Mouse (Mus musculus) megakaryocyte, embryonic 14.5 days (primary cell): ENCODE data around the gene Acss2. TPM values are rescaled to one million over a fixed set of nuclear protein-coding genes. Genes with fewer than 3 reads are reported as not detected.

Experiments
- H3K27me3 ChIP-seq: replicated peaks from 2 replicates; pipeline ENCODE3; 2012; ENCODE audit warnings: inconsistent platforms
- H3K36me3 ChIP-seq: replicated peaks from 2 replicates; pipeline ENCODE3; 2012; ENCODE audit warnings: low read length, inconsistent platforms, mixed read lengths
- H3K4me1 ChIP-seq: 2 replicates; pipeline ENCODE4 v1.6.1; 2012; ENCODE audit warnings: inconsistent platforms
- H3K4me3 ChIP-seq: replicated peaks from 2 replicates; pipeline ENCODE3; 2012; ENCODE audit warnings: moderate library complexity, mild to moderate bottlenecking, inconsistent platforms
- H3K9me3 ChIP-seq: 2 replicates; pipeline ENCODE4 v1.6.1; 2012; ENCODE audit warnings: inconsistent platforms
- FLI1 ChIP-seq: IDR thresholded peaks from 2 replicates; pipeline ENCODE4 v1.6.1; 2012; ENCODE audit warnings: low read length, inconsistent platforms, mixed read lengths
- GATA1 ChIP-seq: IDR thresholded peaks from 3 replicates; pipeline ENCODE4 v1.6.1; 2012; ENCODE audit warnings: mixed read lengths, low read length, inconsistent platforms, borderline replicate concordance
- polyA plus RNA-seq: library from polyadenylated mRNA; stranded (reverse); fragments of >175 nt; gene quantifications from 2 replicates; pipeline ENCODE4 v1.2.3, GENCODE M21; 2012; ENCODE audit warnings: low replicate concordance; ENCODE audit not compliant: insufficient read depth

Gene Acss2
- polyA plus RNA-seq, 1 experiment = 10.2 TPM

- TF ChIP-seq FLI1 (no peak), GATA1 (no peak)
- Histone ChIP-seq H3K4me1 (peaks cover 32% of the 10 kb centered on the region), H3K4me3 (no peak overlapping the region), H3K27me3 (peaks cover 25% of the 10 kb centered on the region), H3K36me3 (no peaks in the 10 kb centered on the region), H3K9me3 (0 out of 2 replicates have a peak, but pooled peaks cover 4% of the 10 kb centered on the region)
Observed at GRCm38 (mm10) chr2:155606360-155606759, 88.6 kb downstream of the Acss2 start.

- Histone ChIP-seq H3K4me1 (peaks cover 37% of the 10 kb centered on the region), H3K4me3 (no peak within 1 kb of the TSS), H3K9me3 (0 out of 2 replicates have a peak, but pooled peaks cover 4% of the 10 kb centered on the region), H3K27me3 (peaks cover 62% of the 10 kb centered on the region), H3K36me3 (no peaks in the 10 kb centered on the region)
- TF ChIP-seq FLI1 = no peak
- TF ChIP-seq GATA1 = no peak
Observed at GRCm38 (mm10) chr2:155610978-155611377, 93.2 kb downstream of the Acss2 start, which contains the start of gene Myh7b. Gene Myh7b, plus strand, starts transcription at chr2:155611212.

GRCm38 (mm10) chr2:155611834-155612550 lies 94.2 kb downstream of the Acss2 start:
- no peak for TF ChIP-seq FLI1
- no peak for TF ChIP-seq GATA1
- H3K9me3 ChIP-seq = 0 out of 2 replicates have a peak, but pooled peaks cover 4% of the 10 kb centered on the region
- peaks cover 67% of the 10 kb centered on the region for H3K27me3 ChIP-seq
- H3K36me3 ChIP-seq = no peaks in the 10 kb centered on the region
- peaks cover 36% of the 10 kb centered on the region for H3K4me1 ChIP-seq
- H3K4me3 ChIP-seq = no peak overlapping the region

GRCm38 (mm10) chr2:155613326-155613755 lies 95.6 kb downstream of the Acss2 start:
- Histone ChIP-seq H3K4me3 (peak overlapping the region; percentile 92), H3K27me3 (peaks cover 75% of the 10 kb centered on the region), H3K4me1 (peaks cover 41% of the 10 kb centered on the region), H3K36me3 (no peaks in the 10 kb centered on the region), H3K9me3 (no peaks in the 10 kb centered on the region)
- TF ChIP-seq GATA1 = no peak
- TF ChIP-seq FLI1 = no peak

GRCm38 (mm10) chr2:155613953-155614352 lies 96.2 kb downstream of the Acss2 start:
- TF ChIP-seq FLI1 = no peak
- no peak for TF ChIP-seq GATA1
- Histone ChIP-seq H3K36me3 (no peaks in the 10 kb centered on the region), H3K4me1 (peaks cover 47% of the 10 kb centered on the region), H3K9me3 (no peaks in the 10 kb centered on the region), H3K4me3 (peak overlapping the region; percentile 92), H3K27me3 (peaks cover 76% of the 10 kb centered on the region)

GRCm38 (mm10) chr2:155616971-155617370 lies 99.2 kb downstream of the Acss2 start:
- Histone ChIP-seq H3K4me1 (peaks cover 45% of the 10 kb centered on the region), H3K9me3 (no peaks in the 10 kb centered on the region), H3K4me3 (no peak overlapping the region), H3K27me3 (peaks cover 78% of the 10 kb centered on the region), H3K36me3 (no peaks in the 10 kb centered on the region)
- TF ChIP-seq FLI1 = no peak
- no peak for TF ChIP-seq GATA1

GRCm38 (mm10) chr2:155619817-155620216 lies 102.1 kb downstream of the Acss2 start:
- Histone ChIP-seq H3K4me3 (peak overlapping the region; percentile 33), H3K9me3 (no peaks in the 10 kb centered on the region), H3K4me1 (peaks cover 45% of the 10 kb centered on the region), H3K27me3 (peaks cover 67% of the 10 kb centered on the region), H3K36me3 (no peaks in the 10 kb centered on the region)
- TF ChIP-seq FLI1 (no peak), GATA1 (no peak)

- Histone ChIP-seq H3K36me3 (no peaks in the 10 kb centered on the region), H3K4me1 (peaks cover 63% of the 10 kb centered on the region), H3K27me3 (peaks cover 60% of the 10 kb centered on the region), H3K9me3 (no peaks in the 10 kb centered on the region), H3K4me3 (no peak overlapping the region)
- no peak for TF ChIP-seq FLI1
- no peak for TF ChIP-seq GATA1
Observed at GRCm38 (mm10) chr2:155622606-155623005, 104.9 kb downstream of the Acss2 start.

- Histone ChIP-seq H3K4me3 (no peak overlapping the region), H3K4me1 (peaks cover 62% of the 10 kb centered on the region), H3K9me3 (no peaks in the 10 kb centered on the region), H3K36me3 (peaks cover 3% of the 10 kb centered on the region), H3K27me3 (peaks cover 65% of the 10 kb centered on the region)
- TF ChIP-seq GATA1 (no peak), FLI1 (no peak)
Observed at GRCm38 (mm10) chr2:155623996-155624395, 106.2 kb downstream of the Acss2 start.

- Histone ChIP-seq H3K4me1 (peaks cover 62% of the 10 kb centered on the region), H3K36me3 (peaks cover 3% of the 10 kb centered on the region), H3K4me3 (peak overlapping the region; percentile 33), H3K27me3 (peaks cover 72% of the 10 kb centered on the region), H3K9me3 (no peaks in the 10 kb centered on the region)
- TF ChIP-seq GATA1 (no peak), FLI1 (no peak)
Observed at GRCm38 (mm10) chr2:155624730-155625129, 107.0 kb downstream of the Acss2 start.
